Mouse (Mus musculus) embryonic facial prominence, embryonic 12.5 days (tissue): ENCODE results near the gene Cdh22. TPM values are rescaled to one million over a fixed set of nuclear protein-coding genes. Genes with fewer than 3 reads are reported as not detected.

ENCODE experiments used
- ATAC-seq: fragments of 200-750 bp; cut with Nextera tagmentation; 2 replicates; pipeline ENCODE4 v1.8.0; 2017; ENCODE audit not compliant: insufficient number of reproducible peaks, insufficient read depth, low FRiP score, low TSS enrichment
- H3K27ac ChIP-seq: fragments of 300-500 bp; sonication (generic); 2 replicates; pipeline ENCODE4 v1.5.1; 2016; ENCODE audit warnings: mild to moderate bottlenecking
- H3K27me3 ChIP-seq: fragments of 300-500 bp; sonication (generic); 2 replicates; pipeline ENCODE4 v1.6.1; 2016; ENCODE audit warnings: mild to moderate bottlenecking, moderate library complexity
- H3K36me3 ChIP-seq: fragments of 300-500 bp; sonication (generic); 2 replicates; pipeline ENCODE4 v1.6.1; 2016; ENCODE audit warnings: mild to moderate bottlenecking
- H3K4me1 ChIP-seq: fragments of 300-500 bp; sonication (generic); 2 replicates; pipeline ENCODE4 v1.6.1; 2016
- H3K4me2 ChIP-seq: fragments of 300-500 bp; sonication (generic); replicated peaks from 2 replicates; pipeline ENCODE4 v1.6.1; 2016; ENCODE audit warnings: mild to moderate bottlenecking, moderate library complexity
- H3K4me3 ChIP-seq: fragments of 300-500 bp; sonication (generic); 2 replicates; pipeline ENCODE4 v1.5.1; 2016; ENCODE audit warnings: mild to moderate bottlenecking
- H3K9ac ChIP-seq: fragments of 300-500 bp; sonication (generic); 2 replicates; pipeline ENCODE4 v1.6.1; 2016; ENCODE audit warnings: mild to moderate bottlenecking, moderate library complexity
- H3K9me3 ChIP-seq: fragments of 300-500 bp; sonication (generic); 2 replicates; pipeline ENCODE4 v1.6.1; 2016; ENCODE audit warnings: mild to moderate bottlenecking, moderate library complexity
- WGBS: fragments of 180-500 bp; shearing (Covaris S2); methylation state at CpG from one replicate; pipeline ENCODE4 v1.1.7; 2016; 5-methylcytosine and 5-hydroxymethylcytosine counted together
- polyA plus RNA-seq: library from polyadenylated mRNA; unstranded; fragments of >200 nt; fragmentation: Nextera tagmentation; extraction: Ambion mirVana; gene quantifications from 2 replicates; pipeline ENCODE4 v1.2.1, GENCODE M21; 2016

Gene Cdh22
- polyA plus RNA-seq, 1 experiment from 2014 or later = 1.9 TPM

DNA sequence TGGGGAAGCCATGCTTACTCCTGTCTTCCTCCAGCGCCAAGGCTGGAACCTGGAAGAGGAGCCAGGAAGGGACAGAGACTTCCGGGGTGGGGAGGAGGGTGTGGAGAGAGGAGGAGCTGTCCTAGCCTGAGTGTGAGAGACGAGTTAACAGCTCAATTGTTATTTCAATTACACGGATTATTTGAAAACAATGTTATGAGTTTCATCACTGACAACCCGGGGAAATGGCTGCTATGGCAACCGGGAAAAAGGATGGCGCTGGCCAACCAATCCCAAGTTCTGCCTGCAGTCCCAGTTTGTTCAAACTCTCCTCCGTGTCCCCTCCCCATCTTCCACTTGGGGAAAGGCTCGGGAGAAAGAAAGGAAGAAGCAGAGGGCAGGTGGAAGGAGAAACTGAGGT is 12.7 kb downstream of the Cdh22 start:
- H3K4me1 ChIP-seq = peaks cover 7% of the 10 kb centered on the region; the same call in 1 of the 2 replicates
- H3K27ac ChIP-seq = no peak overlapping the region
- H3K9me3 ChIP-seq = no peaks in the 10 kb centered on the region
- no peak overlapping the region for H3K4me2 ChIP-seq
- no peak overlapping the region for H3K4me3 ChIP-seq
- no peaks in the 10 kb centered on the region for H3K36me3 ChIP-seq
- ATAC-seq = no peak
- peaks cover 70% of the 10 kb centered on the region for H3K27me3 ChIP-seq
- no peak overlapping the region for H3K9ac ChIP-seq
- WGBS = 12% methylated on average over 9 of the region's 9 CpGs

DNA sequence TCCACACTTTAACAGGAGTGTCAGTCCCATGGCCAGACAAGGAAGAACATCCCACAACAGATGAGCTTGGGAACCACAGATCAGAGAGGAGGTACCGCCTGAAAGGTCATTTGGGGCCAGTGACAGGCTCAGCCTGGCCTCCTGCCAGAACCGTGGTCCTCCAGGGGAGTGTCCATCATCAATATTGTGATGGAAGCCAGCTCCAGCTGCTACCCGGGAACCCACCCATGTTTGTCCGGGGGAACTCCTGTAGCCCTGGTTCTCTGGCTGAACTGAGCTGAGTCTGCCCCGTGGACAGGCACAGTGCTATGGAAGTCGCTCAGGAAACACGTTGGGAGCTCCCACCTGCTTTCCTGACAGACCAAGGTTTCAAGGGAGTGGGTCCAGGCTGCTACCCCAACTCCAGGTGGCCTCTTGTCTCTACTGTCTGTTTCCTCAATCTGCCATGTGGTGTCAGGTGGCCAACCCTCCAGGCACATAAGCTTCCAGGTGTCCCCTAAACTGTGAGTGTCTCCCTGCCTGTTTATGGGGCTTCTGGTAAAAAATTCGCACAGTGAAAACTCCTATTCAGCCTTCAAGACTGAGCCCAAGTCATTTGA is 14.2 kb downstream of the Cdh22 start:
- Histone ChIP-seq H3K4me3 (no peak overlapping the region), H3K27ac (no peak overlapping the region), H3K4me1 (peaks cover 14% of the 10 kb centered on the region; the same call in 1 of the 2 replicates), H3K9ac (no peak overlapping the region), H3K27me3 (peaks cover 78% of the 10 kb centered on the region), H3K36me3 (no peaks in the 10 kb centered on the region), H3K4me2 (no peak overlapping the region), H3K9me3 (no peaks in the 10 kb centered on the region)
- WGBS = 75% methylated on average over 8 of the region's 8 CpGs
- no peak for ATAC-seq

DNA sequence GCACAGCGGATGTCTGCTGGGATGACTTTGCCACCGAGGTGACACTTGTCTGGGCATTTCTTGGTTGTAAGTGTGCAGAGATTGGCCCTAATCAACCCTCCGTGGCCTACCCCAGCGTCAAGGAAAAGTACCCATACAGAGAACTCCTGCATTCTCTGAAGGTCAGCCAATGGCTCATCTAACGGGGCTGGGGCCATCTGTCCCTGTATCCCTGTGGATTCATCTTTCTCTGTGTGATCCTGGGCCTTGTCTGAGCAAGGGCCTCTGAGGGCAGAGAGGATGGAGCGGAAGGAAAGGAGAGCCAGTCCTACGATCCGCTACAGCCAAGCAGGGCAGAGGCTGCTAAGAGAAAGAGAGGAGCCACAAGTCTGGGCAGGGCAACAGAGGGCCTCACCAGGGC is 15.7 kb downstream of the Cdh22 start:
- H3K4me1 ChIP-seq = peaks cover 17% of the 10 kb centered on the region; the same call in 1 of the 2 replicates

DNA sequence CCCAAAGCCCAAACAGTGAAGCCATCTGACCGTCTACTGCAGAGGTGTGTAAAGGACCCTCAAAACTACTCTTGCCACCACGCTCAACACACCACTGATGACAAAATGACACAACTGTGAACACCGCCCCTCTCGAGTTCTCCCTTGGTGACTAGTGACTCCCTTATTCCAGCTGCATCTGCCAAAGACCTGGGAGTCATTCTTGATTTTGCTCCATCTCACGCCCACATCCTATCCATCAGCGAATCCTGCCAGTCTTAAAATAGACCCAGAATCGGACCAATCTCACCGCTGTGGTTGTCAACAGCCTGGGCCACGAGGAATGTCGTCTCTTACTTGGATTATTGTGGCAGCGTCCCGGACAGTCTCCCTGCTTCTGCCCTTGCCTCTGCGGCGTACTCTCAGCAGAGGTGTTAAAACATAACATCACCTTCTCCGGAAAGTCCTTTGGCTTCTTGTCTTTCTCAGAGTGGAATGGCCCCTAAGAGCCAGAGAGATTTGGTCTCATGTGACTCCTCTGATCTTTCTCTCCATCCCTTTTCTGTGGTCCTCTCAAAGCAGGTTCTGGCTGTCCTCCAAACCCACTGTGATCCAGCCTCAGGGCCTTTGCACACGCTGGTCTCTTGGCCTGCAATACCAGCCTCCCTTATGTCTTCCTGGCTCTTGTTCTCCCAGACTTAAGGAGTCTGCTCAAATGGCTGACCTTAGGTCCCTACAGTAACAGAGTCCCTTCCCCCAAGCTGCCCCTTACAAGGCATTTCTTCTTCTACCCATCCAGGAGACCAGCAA is 17.1 kb downstream of the Cdh22 start:
- no peak for ATAC-seq
- no peaks in the 10 kb centered on the region for H3K36me3 ChIP-seq
- H3K4me3 ChIP-seq = no peak overlapping the region
- H3K9ac ChIP-seq = no peak overlapping the region
- H3K27ac ChIP-seq = no peak overlapping the region
- 86% methylated on average over 16 of the region's 16 CpGs for WGBS
- peaks cover 79% of the 10 kb centered on the region for H3K27me3 ChIP-seq
- peaks cover 14% of the 10 kb centered on the region; the same call in 1 of the 2 replicates for H3K4me1 ChIP-seq
- H3K4me2 ChIP-seq = no peak overlapping the region
- no peaks in the 10 kb centered on the region for H3K9me3 ChIP-seq

More for the DNA sequence above, 15.7 kb downstream of the Cdh22 start:
- Histone ChIP-seq H3K27me3 (peaks cover 79% of the 10 kb centered on the region), H3K4me3 (no peak overlapping the region), H3K27ac (no peak overlapping the region), H3K4me2 (no peak overlapping the region), H3K9ac (no peak overlapping the region), H3K36me3 (no peaks in the 10 kb centered on the region), H3K9me3 (no peaks in the 10 kb centered on the region)
- 78% methylated on average over 8 of the region's 8 CpGs for WGBS
- ATAC-seq = no peak

DNA sequence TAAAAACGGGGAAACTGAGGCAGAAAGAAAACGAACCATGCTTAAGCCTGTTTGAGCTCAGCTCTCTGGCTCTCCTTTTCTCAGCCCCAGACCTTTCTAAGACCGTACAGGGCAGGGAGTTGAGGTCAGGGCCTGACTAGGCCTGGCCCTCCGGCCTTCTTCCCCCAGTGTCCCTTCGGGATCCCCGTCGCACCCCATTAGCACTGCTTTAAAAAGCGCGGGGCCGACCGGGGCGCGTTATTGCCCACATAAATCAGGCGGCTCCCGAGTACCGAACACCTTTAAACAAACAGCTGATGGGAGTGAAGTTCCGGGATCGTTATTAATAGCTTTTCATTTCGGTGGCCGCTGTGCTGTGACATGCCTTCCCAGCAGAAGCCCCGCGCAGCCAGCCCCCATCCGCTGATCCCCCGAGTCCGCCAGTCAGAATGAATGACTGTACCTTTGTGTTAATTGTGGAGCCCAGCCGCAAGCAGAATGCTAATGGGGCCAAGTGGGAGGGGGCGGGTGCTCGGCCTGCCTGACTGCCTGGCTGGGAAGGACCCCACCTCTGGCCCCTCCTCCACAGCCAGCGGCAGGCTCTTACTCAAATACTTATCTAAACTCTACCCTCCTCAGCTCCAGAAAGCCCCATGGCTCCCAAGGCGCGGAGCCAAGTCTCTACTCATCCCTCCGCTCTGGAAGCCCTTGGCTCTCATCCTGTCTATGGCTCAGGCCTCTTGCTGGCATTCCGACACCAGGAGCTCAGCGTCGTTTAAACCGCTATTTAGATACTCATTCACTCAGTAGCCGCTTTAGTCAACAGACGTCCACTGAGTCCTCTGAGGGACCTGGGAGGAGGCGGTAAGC is 19.3 kb downstream of the Cdh22 start:
- 4% methylated on average over 39 of the region's 39 CpGs for WGBS
- H3K9ac ChIP-seq = no peak overlapping the region
- ATAC-seq = no peak
- H3K4me2 ChIP-seq = peak overlapping the region; percentile 41
- H3K27me3 ChIP-seq = peaks cover 80% of the 10 kb centered on the region
- H3K9me3 ChIP-seq = no peaks in the 10 kb centered on the region
- H3K4me3 ChIP-seq = peak overlapping the region; percentile 9
- no peak overlapping the region for H3K27ac ChIP-seq
- peaks cover 27% of the 10 kb centered on the region; the same call in 1 of the 2 replicates for H3K4me1 ChIP-seq
- H3K36me3 ChIP-seq = no peaks in the 10 kb centered on the region

DNA sequence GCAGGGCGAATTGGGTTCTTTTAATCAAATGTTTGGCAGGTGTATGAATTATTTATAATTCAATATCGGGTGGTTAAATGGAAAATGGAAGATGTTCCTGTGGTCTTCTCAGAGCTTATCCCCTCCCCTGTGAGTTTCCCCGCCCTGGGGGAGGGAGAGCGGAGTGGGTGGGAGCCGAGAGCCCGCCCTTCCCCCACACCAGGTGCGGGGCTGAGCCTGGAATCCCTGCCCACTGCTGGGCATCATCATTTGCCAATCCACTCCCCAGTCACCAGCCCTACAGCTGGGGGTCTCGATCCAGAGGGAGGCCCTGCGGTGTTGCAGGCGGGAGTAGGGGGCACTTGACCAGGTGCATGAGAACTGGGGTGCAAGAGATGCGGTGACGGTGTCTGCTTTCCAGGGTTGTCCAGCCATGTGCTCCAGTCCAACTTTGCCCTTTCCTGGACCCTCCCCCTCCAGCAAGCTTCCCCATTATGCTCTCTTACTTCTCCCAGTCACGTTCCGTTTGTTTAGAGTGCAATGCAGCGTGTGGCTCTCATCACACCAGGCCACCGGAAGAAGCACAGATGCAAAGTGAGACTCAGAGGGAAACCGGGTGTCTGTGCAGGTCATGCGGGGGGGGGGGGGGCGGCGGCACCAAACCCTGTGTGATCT is 23.1 kb downstream of the Cdh22 start:
- no peak overlapping the region for H3K4me3 ChIP-seq
- WGBS = 2% methylated on average over 20 of the region's 20 CpGs
- H3K36me3 ChIP-seq = no peaks in the 10 kb centered on the region
- no peak overlapping the region for H3K9ac ChIP-seq
- no peak overlapping the region for H3K27ac ChIP-seq
- peaks cover 26% of the 10 kb centered on the region; the same call in 1 of the 2 replicates for H3K4me1 ChIP-seq
- peak; percentile 25; the same call in 1 of the 2 replicates for ATAC-seq
- peak overlapping the region; percentile 13; the same call in 1 of the 2 replicates for H3K4me2 ChIP-seq
- peaks cover 76% of the 10 kb centered on the region for H3K27me3 ChIP-seq
- no peaks in the 10 kb centered on the region for H3K9me3 ChIP-seq

DNA sequence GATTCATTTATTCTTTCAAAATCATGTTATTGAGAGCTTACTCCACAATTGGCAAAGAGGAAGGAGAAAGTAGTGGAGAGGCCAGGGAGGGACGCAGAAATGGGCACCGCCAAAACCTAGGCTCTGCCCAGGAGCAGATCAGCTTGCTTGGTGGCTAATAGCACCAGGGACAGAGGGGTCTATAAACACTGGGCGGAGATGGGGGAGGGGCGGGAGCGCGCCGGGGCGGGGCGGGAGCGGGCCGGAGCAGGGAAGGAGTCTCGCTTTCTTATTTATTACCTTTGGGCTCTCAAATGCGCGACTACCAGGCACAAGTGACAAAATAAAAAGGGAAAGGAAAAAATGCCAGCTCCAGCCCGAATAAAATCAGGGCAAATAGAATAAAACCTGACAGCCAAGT is 23.7 kb downstream of the Cdh22 start:
- H3K27me3 ChIP-seq = peaks cover 70% of the 10 kb centered on the region
- whole genome bisulfite sequencing = 2% methylated on average over 15 of the region's 15 CpGs
- no peak overlapping the region for H3K27ac ChIP-seq
- ATAC-seq = no peak
- H3K9ac ChIP-seq = no peak overlapping the region
- H3K9me3 ChIP-seq = no peaks in the 10 kb centered on the region
- H3K4me1 ChIP-seq = peaks cover 25% of the 10 kb centered on the region; the same call in 1 of the 2 replicates
- no peak overlapping the region for H3K4me3 ChIP-seq
- H3K36me3 ChIP-seq = no peaks in the 10 kb centered on the region
- 0 out of 2 replicates have a peak overlapping the region, but pooled peaks have one; percentile 16 for H3K4me2 ChIP-seq

DNA sequence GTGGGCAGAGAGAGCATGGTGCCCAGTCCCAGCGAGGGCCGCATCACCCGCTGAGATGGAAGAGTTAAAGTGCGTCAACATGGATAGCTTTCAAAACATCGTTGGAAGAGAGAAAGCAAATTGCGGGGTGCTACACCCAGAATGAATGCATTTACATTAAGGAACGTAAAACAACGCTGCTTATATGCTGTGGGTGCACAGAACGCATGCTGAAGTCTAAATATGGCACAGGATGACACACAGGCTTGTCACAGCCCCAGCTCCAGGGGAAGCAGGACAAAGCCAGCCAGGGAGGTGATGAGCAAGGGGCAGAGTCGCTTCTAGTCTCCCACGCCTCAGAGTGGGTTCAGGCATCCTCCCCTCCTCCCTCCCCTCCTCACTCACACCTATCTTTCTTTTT is 27.0 kb downstream of the Cdh22 start:
- WGBS = 69% methylated on average over 11 of the region's 11 CpGs
- Histone ChIP-seq H3K4me1 (peaks cover 16% of the 10 kb centered on the region), H3K9me3 (no peaks in the 10 kb centered on the region), H3K27ac (no peak overlapping the region), H3K9ac (no peak overlapping the region), H3K4me3 (no peak overlapping the region), H3K36me3 (no peaks in the 10 kb centered on the region), H3K4me2 (no peak overlapping the region), H3K27me3 (peaks cover 44% of the 10 kb centered on the region)
- no peak for ATAC-seq

DNA sequence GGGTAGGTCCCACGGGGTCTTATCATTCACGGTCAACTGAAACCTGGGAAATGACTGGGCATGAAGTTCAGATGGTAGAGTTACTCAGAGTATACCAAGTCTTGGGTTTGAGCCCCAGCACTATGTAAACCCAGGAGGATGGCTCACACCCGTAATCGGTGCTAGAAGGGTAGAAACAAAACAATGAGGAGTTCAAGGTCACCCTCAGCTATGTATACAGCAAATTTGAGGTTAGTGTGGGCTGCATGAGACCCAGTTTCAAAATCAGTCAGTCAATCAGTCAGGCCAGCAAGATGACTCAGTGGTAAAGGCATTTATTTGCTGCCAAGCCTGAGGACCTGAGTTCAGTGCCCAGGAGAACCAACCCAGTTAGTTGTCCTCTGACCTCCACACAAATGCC is 27.6 kb downstream of the Cdh22 start:
- WGBS = 74% methylated on average over 4 of the region's 4 CpGs
- H3K4me2 ChIP-seq = no peak overlapping the region

DNA sequence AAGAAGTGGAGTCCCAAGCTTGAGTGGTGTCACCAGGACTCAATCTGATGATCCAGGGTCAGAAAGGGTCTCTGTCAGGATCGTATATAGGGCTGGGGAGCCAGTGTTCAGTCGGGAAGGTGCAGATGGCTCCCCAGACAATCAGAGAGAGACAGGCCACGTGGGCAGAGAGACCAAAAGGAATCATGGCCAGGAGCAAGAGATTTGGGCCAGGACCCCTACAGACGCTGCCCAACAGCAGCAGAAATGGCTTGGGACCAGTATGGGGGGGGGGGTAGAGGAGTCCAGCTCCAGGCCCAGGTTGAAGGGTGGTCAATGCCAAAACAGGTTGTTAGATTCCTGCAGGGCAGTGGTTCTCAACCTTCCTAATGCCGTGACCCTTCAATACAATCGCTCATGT is 29.2 kb downstream of the Cdh22 start:
- H3K9ac ChIP-seq = no peak overlapping the region
- H3K4me2 ChIP-seq = no peak overlapping the region
- H3K27me3 ChIP-seq = peaks cover 25% of the 10 kb centered on the region
- no peaks in the 10 kb centered on the region for H3K36me3 ChIP-seq
- no peak overlapping the region for H3K27ac ChIP-seq
- ATAC-seq = no peak
- no peak overlapping the region for H3K4me3 ChIP-seq
- peaks cover 16% of the 10 kb centered on the region for H3K4me1 ChIP-seq
- WGBS = 74% methylated on average over 6 of the region's 6 CpGs
- no peaks in the 10 kb centered on the region for H3K9me3 ChIP-seq

More for the DNA sequence above, 27.6 kb downstream of the Cdh22 start:
- Histone ChIP-seq H3K9me3 (no peaks in the 10 kb centered on the region), H3K4me1 (peaks cover 22% of the 10 kb centered on the region), H3K4me3 (no peak overlapping the region), H3K9ac (no peak overlapping the region), H3K27me3 (peaks cover 39% of the 10 kb centered on the region), H3K36me3 (no peaks in the 10 kb centered on the region), H3K27ac (no peak overlapping the region)
- no peak for ATAC-seq

DNA sequence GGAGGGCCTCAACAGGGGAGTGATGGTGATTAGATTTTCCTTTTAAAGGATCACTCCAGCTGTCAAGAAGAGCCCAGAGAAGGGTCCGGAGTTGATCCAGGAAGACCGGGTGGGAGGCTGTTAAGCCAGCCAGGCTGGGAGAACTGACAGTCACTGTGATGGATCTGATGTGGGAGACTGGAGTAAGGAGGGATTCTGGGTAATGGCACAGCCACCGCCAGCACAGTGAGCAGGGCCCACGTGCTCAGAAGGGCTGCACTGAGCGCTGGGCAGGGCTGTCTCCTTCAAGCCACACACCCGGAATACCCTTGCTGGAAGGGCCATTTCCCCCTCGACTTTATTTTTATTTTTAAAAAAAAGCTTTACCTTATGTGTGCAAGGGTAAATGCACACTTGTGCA is 29.7 kb downstream of the Cdh22 start:
- H3K9me3 ChIP-seq = no peaks in the 10 kb centered on the region
- H3K27ac ChIP-seq = no peak overlapping the region
- H3K27me3 ChIP-seq = peaks cover 25% of the 10 kb centered on the region
- H3K9ac ChIP-seq = no peak overlapping the region
- H3K4me1 ChIP-seq = peaks cover 16% of the 10 kb centered on the region
- no peak for ATAC-seq
- H3K4me2 ChIP-seq = no peak overlapping the region
- H3K4me3 ChIP-seq = no peak overlapping the region
- H3K36me3 ChIP-seq = no peaks in the 10 kb centered on the region
- 39% methylated on average over 7 of the region's 7 CpGs for WGBS
